Mouse (Mus musculus) kidney, postnatal 0 days (tissue): ENCODE results near the gene Prkce. TPM values are rescaled to one million over a fixed set of nuclear protein-coding genes. Genes with fewer than 3 reads are reported as not detected.

Experiments used
- ATAC-seq: fragments of 200-750 bp; cut with Nextera tagmentation; replicated peaks from 2 replicates; pipeline ENCODE4 v1.8.0; 2017; ENCODE audit warnings: low read depth, moderate number of reproducible peaks, moderate TSS enrichment, moderate library complexity; ENCODE audit not compliant: low FRiP score
- DNase-seq: peaks from one replicate; pipeline ENCODE4 v3.0.0-alpha.2; 2016; ENCODE audit warnings: low spot score
- H3K27ac ChIP-seq: fragments of 300-500 bp; sonication (generic); 2 replicates; pipeline ENCODE4 v1.5.1; 2014; ENCODE audit warnings: mild to moderate bottlenecking
- H3K27me3 ChIP-seq: fragments of 300-500 bp; sonication (generic); 2 replicates; pipeline ENCODE4 v1.6.1; 2014; ENCODE audit warnings: low read length, mixed read lengths; ENCODE audit not compliant: insufficient read depth
- H3K36me3 ChIP-seq: fragments of 300-500 bp; sonication (generic); 2 replicates; pipeline ENCODE4 v1.6.1; 2014; ENCODE audit warnings: low read length, mixed read lengths; ENCODE audit not compliant: insufficient read depth
- H3K4me1 ChIP-seq: fragments of 300-500 bp; sonication (generic); replicated peaks from 2 replicates; pipeline ENCODE4 v1.6.1; 2014; ENCODE audit warnings: antibody characterized with exemption, low read length, mixed read lengths; ENCODE audit not compliant: insufficient read depth
- H3K4me2 ChIP-seq: fragments of 300-500 bp; sonication (generic); 2 replicates; pipeline ENCODE4 v1.6.1; 2014; ENCODE audit warnings: mild to moderate bottlenecking, low read length, moderate library complexity, mixed read lengths
- H3K4me3 ChIP-seq: fragments of 300-500 bp; sonication (generic); replicated peaks from 2 replicates; pipeline ENCODE4 v1.5.1; 2014; ENCODE audit warnings: low read depth, low read length
- H3K9ac ChIP-seq: fragments of 300-500 bp; sonication (generic); 2 replicates; pipeline ENCODE4 v1.6.1; 2014; ENCODE audit warnings: low read depth, low read length
- H3K9me3 ChIP-seq: fragments of 300-500 bp; sonication (generic); replicated peaks from 2 replicates; pipeline ENCODE4 v1.6.1; 2016; ENCODE audit warnings: low read length, inconsistent platforms, mixed read lengths
- CTCF ChIP-seq: IDR thresholded peaks from 2 replicates; pipeline ENCODE4 v1.5.1; 2016; ENCODE audit warnings: antibody characterized with exemption, low read depth, mild to moderate bottlenecking, moderate library complexity
- WGBS: fragments of 180-500 bp; shearing (Covaris S2); extraction: QIAGEN DNeasy Blood & Tissue Kit; methylation state at CpG from one replicate; pipeline ENCODE4 v1.1.7; 2014; 5-methylcytosine and 5-hydroxymethylcytosine counted together
- polyA plus RNA-seq: library from polyadenylated mRNA; unstranded; fragments of >200 nt; fragmentation: Nextera tagmentation; extraction: Ambion mirVana; gene quantifications from 2 replicates; pipeline ENCODE4 v1.2.1, GENCODE M21; 2015

Gene Prkce
- polyA plus RNA-seq, 1 experiment from 2014 or later = 6.0 TPM

DNA sequence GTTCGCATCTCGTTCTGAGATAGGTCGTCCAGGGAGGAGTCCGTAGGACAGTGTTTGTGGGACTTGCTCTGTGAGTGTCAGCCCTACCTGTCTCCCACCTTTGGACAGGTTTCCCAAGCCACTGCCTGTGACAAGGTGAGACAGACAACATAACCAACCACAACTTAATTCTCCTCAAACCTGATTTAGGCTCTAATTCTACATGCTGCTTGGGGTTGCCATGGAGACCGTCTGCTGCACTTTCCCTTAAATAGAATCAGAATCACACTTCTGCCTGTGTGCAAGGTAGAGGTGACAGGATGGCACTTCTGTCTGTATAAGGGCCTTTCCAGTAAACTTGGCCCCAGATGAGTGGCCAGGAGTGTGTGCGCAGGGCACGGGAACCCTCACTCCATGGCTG lies 248.4 kb downstream of the Prkce start:
- DNase-seq = no peak

DNA sequence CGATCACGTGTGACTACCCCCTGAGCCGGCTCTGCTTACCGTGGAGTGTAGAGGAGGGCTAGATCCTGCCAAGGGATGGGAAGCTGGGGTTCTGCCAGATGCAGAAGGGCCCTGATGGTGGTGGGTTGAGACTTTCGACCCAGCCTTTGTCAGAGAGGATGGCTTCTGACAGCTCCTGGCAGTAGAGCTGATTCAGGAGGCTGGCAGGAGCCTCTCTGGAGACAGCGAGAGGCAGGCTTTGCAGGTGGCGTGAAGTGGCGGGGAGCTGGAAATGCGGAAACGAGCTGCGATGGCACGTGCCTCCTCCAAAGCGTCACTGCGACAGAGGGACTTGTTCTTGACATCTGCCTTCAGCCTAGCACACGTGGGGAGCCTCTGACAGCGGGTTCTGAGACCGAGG lies 250.7 kb downstream of the Prkce start:
- no peaks in the 10 kb centered on the region for H3K27me3 ChIP-seq
- no peak overlapping the region for H3K4me2 ChIP-seq
- no peaks in the 10 kb centered on the region for H3K36me3 ChIP-seq
- H3K27ac ChIP-seq = no peak overlapping the region
- WGBS = 88% methylated on average over 17 of the region's 17 CpGs
- ATAC-seq (no peak), DNase-seq (no peak)
- H3K9ac ChIP-seq = no peak overlapping the region
- no peaks in the 10 kb centered on the region for H3K4me1 ChIP-seq
- no peak for TF ChIP-seq CTCF
- no peak overlapping the region for H3K4me3 ChIP-seq
- H3K9me3 ChIP-seq = no peaks in the 10 kb centered on the region

More for the DNA sequence above, 248.4 kb downstream of the Prkce start:
- no peaks in the 10 kb centered on the region; the same call in 1 of the 2 replicates for H3K4me1 ChIP-seq
- ATAC-seq = no peak
- H3K27me3 ChIP-seq = no peaks in the 10 kb centered on the region
- no peak for TF ChIP-seq CTCF
- WGBS = 93% methylated on average over 7 of the region's 7 CpGs
- no peak overlapping the region for H3K4me3 ChIP-seq
- no peak overlapping the region for H3K27ac ChIP-seq
- H3K9me3 ChIP-seq = no peaks in the 10 kb centered on the region
- H3K9ac ChIP-seq = no peak overlapping the region
- no peak overlapping the region for H3K4me2 ChIP-seq
- H3K36me3 ChIP-seq = no peaks in the 10 kb centered on the region

GRCm38 (mm10) chr17:86419199-86419598 lies 251.6 kb downstream of the Prkce start:
- H3K9ac ChIP-seq = no peak overlapping the region
- TF ChIP-seq CTCF = no peak
- no peak overlapping the region for H3K27ac ChIP-seq
- 83% methylated on average over 6 of the region's 6 CpGs for WGBS
- no peaks in the 10 kb centered on the region for H3K9me3 ChIP-seq
- ATAC-seq (no peak), DNase-seq (no peak)
- no peak overlapping the region for H3K4me3 ChIP-seq
- no peak overlapping the region for H3K4me2 ChIP-seq
- H3K4me1 ChIP-seq = no peaks in the 10 kb centered on the region
- no peaks in the 10 kb centered on the region for H3K27me3 ChIP-seq
- no peaks in the 10 kb centered on the region for H3K36me3 ChIP-seq

DNA sequence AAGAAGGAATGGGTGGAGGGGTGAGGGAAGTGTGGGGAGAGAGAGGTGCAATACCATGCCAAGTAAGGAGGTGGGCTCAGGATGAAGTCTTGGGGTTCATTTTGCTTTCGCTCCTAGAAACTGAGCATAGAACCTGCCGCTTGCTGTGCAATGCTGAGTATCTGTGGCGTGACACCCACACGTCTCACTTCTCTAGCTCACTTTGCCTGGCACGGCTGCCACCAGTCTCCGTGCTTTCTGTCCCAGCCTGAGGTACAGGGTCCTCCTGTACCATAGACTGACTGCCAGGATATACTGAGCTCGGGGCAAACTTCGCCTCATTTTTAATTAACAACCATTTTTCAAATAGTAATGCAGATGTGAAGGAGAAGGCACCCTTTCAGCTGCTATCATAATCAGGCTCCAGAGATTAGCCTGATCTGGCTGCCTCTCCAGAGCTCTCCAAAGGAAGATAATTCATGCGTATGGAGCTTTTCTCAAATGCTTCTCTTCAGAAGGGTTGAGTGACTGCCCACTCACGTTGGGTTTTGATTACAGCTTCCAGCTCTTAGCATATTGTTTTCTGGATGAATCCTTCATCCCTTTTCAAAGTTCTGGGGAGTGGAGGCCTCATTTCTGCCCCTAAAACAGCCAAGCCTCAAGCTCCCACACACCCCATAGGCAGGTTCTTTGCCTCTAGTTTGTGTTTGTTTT lies 253.2 kb downstream of the Prkce start:
- Histone ChIP-seq H3K4me3 (no peak overlapping the region), H3K27me3 (no peaks in the 10 kb centered on the region), H3K36me3 (no peaks in the 10 kb centered on the region), H3K4me2 (no peak overlapping the region), H3K27ac (no peak overlapping the region), H3K4me1 (no peaks in the 10 kb centered on the region), H3K9ac (no peak overlapping the region), H3K9me3 (no peaks in the 10 kb centered on the region)
- DNase-seq (no peak), ATAC-seq (no peak)
- 83% methylated on average over 10 of the region's 10 CpGs for WGBS
- no peak for TF ChIP-seq CTCF

DNA sequence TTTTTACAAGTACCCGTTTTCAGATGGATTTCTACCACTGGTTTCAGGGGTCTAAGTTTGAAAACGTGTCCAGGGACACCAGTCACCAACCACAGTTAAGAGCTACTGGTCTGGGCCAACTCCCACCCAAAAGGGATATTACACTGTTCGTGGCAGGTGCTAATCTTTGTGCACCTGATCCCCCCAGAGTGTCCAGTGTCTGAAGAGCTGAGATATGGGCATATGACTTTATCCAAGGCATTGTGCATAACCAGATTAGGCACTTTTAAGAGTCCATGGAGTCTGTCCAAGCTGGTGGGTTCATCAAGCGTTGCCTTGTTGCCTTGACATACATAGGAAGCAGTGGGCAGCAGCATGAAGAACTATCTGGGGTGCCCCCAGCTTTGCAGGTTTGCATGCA lies 254.4 kb downstream of the Prkce start:
- Histone ChIP-seq H3K27ac (no peak overlapping the region), H3K27me3 (no peaks in the 10 kb centered on the region), H3K4me3 (no peak overlapping the region), H3K9ac (no peak overlapping the region), H3K4me2 (no peak overlapping the region), H3K36me3 (no peaks in the 10 kb centered on the region), H3K4me1 (no peaks in the 10 kb centered on the region), H3K9me3 (no peaks in the 10 kb centered on the region)
- no peak for TF ChIP-seq CTCF
- 87% methylated on average over 4 of the region's 4 CpGs for WGBS
- DNase-seq = no peak
- no peak for ATAC-seq

GRCm38 (mm10) chr17:86429877-86430276 lies 262.3 kb downstream of the Prkce start:
- no peak overlapping the region for H3K27ac ChIP-seq
- no peak overlapping the region for H3K9ac ChIP-seq
- no peak overlapping the region for H3K4me2 ChIP-seq
- H3K27me3 ChIP-seq = no peaks in the 10 kb centered on the region
- H3K4me3 ChIP-seq = no peak overlapping the region
- no peaks in the 10 kb centered on the region for H3K4me1 ChIP-seq
- no peak for DNase-seq
- WGBS = 93% methylated on average over 6 of the region's 6 CpGs
- no peaks in the 10 kb centered on the region for H3K9me3 ChIP-seq
- no peak for TF ChIP-seq CTCF
- no peaks in the 10 kb centered on the region for H3K36me3 ChIP-seq
- no peak for ATAC-seq

GRCm38 (mm10) chr17:86433117-86433516 lies 265.5 kb downstream of the Prkce start:
- 85% methylated on average over 2 of the region's 2 CpGs for WGBS

More at GRCm38 (mm10) chr17:86433117-86433516, 265.5 kb downstream of the Prkce start:
- TF ChIP-seq CTCF = no peak
- H3K4me3 ChIP-seq = no peak overlapping the region
- no peak overlapping the region for H3K4me2 ChIP-seq
- H3K9me3 ChIP-seq = no peaks in the 10 kb centered on the region
- no peak overlapping the region for H3K9ac ChIP-seq
- no peaks in the 10 kb centered on the region for H3K27me3 ChIP-seq
- DNase-seq = no peak
- H3K27ac ChIP-seq = no peak overlapping the region
- ATAC-seq = no peak
- no peaks in the 10 kb centered on the region for H3K4me1 ChIP-seq
- no peaks in the 10 kb centered on the region for H3K36me3 ChIP-seq
